Mouse (Mus musculus) mouse embryonic stem cell (cell line): ENCODE measurements at regions not wholly inside any gene's neighbourhood (a gene's known extent, or its start where the extent isn't known, plus 50 kb on each side); places are given as distances from the start of the nearest gene placed in this dataset.

ENCODE experiments used
- in situ Hi-C, 2 experiments: fragments of 300-500 bp; cut with MboI; formaldehyde crosslinking; loops; 1 replicate in 1 of 2; 3 replicates in 1 of 2; pipeline ENCODE4 v1.14.3; 2019 to 2020; ENCODE audit warnings: low sequenced_read_pairs in 2 of 2, low pct_unique_long_range_greater_than_20kb in 1 of 2, mixed read lengths in 1 of 2; ENCODE audit not compliant: unreplicated experiment in 1 of 2

GRCm38 (mm10) chr17:63758817-63759404 is 104.0 kb upstream of the Fer start:
- in situ Hi-C loops, result no loop called here

- in situ Hi-C loops, result no loop called here
Measured at GRCm38 (mm10) chr17:63761058-63761457, 101.8 kb upstream of the Fer start.

- in situ Hi-C loops, result no loop called here
Measured at GRCm38 (mm10) chr17:63771111-63771510, 91.8 kb upstream of the Fer start.

DNA sequence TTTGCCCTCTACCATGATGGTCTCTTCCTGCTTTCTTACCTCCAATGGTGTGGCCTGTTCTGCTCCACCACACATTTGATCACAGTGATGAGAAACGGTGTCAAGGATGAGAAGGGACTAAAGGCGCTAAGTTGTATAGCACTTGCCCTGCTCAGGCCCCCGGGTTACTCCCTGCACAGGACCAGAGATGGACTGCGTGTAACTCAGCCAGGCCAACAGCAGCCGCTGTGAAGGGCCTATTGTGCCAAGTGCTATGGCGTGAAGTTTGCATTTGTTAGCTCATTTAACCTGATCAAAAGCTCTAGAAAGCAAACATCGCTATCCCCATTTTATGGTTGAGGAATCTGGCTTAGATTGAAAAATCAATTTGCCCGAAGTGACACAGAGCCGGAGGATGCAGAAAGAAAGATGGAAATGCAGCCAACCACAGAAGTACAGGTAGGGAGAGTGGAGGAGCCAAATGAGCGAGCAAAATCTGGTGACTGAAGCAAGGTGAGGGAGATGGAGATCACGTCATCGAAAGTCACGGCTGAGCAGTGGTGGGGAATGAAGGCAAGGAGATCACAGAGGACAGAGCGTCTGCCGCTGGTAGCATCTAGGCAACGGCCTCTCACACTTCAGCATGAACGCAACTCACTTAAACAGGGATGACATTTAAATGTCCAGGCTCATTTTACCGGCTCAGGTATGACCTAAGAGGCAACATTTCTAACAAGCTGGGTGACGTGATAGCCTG is 78.3 kb upstream of the Fer start:
- in situ Hi-C loops, result loop anchor here in 1 of 2 experiments (25.0 kb wide), 1 partner anchor 222 kb away; no protein-coding TSS in a partner anchor

DNA sequence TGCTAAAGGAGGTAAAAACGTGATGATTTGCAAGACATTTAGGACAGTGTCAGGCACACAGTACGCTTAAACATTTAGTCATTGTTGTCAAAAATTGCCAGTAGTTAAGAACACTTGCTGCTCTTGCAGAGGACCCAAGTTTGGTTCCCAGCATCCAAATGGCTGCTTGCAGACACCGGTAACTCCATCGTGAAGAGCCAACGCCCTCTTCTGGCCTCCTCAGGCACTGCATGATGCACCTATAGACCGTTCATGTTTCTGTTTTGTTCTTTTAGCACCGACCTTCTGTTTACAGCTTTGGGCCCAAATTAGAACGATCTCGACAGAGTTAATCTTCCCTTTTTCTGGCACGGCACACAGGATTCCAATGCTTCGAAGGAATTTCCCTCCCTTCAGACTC is 76.4 kb upstream of the Fer start:
- in situ Hi-C loops, result loop anchor here in 1 of 2 experiments (25.0 kb wide), 1 partner anchor 224 kb away; no protein-coding TSS in a partner anchor

DNA sequence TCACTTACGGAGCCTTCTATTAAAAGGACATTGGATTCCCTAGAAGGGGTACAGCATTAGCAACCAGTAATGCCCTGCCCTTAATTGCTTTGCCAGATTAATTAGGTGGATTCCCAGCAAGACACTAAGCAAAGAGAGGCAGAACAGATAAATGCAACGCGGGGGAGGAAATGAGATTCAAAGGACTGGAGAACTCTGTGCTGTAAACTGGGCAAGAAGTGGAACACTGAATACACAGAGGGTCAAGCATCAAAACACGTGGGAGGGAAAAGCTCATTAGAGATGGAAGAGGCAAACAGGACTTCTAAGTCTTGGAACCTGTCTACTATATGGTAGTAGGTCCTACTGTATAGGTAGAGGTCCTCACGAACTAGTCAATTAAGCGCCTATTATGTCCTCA is 68.5 kb upstream of the Fer start:
- in situ Hi-C loops, result loop anchor here in 1 of 2 experiments (25.0 kb wide), 1 partner anchor 232 kb away; no protein-coding TSS in a partner anchor

- in situ Hi-C loops, result loop anchor here in 1 of 2 experiments (25.0 kb wide), 1 partner anchor 236 kb away; no protein-coding TSS in a partner anchor
Measured at GRCm38 (mm10) chr17:63798381-63798780, 64.5 kb upstream of the Fer start.

GRCm38 (mm10) chr17:63798961-63799531 is 63.8 kb upstream of the Fer start:
- in situ Hi-C loops, result loop anchor here in 1 of 2 experiments (25.0 kb wide), 1 partner anchor 237 kb away; no protein-coding TSS in a partner anchor

- in situ Hi-C loops, result no loop called here
Measured at GRCm38 (mm10) chr17:63801411-63801810, 61.5 kb upstream of the Fer start.

- in situ Hi-C loops, result no loop called here
Measured at GRCm38 (mm10) chr17:63802846-63803245, 60.0 kb upstream of the Fer start.

DNA sequence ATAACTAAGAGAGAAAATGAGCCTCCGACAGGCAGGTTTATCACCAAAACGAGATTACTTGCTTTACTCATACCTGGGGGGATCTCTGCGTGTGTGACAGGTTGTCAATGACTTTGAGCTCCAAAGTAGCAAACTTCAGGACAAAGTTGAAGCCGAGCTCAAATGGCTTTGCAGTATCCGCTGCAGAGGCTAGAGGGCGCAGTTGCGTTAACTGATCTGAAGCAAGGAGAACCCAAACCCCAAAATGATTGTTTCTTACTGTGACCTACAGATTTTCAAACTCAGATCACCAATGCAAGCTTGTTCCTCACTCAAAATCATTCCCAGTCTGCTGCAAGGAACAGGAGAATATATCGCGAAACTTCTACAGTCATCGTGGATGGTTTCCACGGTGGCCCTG is 59.3 kb upstream of the Fer start:
- in situ Hi-C loops, result no loop called here

- in situ Hi-C loops, result no loop called here
Measured at GRCm38 (mm10) chr17:63804416-63804815, 58.4 kb upstream of the Fer start.

DNA sequence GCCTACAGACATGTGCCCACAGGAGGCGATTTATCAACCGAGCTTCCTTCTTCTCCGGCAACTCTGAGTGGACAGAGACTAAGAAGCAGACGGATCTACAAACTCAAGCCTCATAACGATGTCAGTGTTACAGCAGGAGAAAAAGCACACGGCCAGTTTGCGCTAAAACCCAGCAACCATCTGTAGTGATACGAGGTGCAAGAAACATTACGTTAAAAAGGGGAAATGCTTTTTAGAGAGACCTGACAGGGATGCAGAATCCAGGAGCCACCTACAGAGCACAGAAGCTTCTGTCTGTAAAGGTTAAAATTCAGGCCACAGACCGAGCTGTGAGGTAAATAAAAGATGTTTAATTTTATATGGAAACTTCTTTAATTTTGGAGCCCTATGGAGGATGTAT is 56.5 kb upstream of the Fer start:
- in situ Hi-C loops, result no loop called here

DNA sequence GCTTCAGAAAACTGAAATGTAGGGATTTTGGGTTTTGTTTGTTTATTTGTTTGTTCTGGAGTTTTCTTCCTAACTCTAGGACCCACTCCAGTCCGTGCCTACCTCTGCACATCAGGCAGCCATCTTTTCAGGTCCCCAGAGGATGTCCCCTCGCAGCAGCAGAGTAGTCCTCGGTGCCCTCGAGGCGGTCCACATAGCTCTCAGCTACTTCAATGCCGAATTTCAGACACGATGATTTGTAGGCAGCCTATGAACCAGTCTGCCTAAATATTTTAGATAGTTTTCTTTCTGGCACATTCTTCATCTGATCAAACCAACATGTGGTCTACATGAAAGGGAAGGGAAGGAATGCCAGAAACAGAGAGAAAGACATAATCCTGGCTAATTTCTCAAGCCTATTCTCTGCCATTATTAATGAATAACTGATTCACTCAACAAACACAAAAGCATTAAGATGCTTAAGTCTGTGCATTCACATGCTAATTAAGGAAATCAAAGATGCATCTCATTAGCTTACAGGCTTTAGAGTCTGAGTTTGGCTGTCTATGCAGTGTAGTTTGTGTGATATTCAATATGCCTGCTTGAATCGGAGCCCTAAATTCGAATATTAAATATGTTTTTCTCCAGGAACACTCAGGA is 55.2 kb upstream of the Fer start:
- in situ Hi-C loops, result no loop called here

DNA sequence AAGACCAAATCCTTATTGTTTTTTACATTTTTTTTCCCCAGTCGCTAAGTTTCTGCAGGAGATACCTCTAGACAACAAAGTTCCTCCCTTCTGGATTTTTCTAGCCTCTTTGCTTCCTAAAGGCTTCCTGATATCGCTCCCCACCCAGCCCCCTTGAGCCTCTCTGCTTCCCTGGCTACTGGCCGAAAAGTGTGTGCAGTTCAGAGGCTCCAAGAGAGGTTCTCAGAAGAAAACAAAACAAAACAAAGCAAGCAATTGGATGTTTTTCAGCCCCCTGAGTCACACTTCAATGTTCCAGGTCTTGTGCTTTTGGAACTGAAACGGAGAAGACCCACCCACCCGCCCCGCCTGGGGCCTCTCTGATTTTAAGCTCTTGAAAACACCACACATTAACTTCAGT is 54.1 kb upstream of the Fer start:
- in situ Hi-C loops, result no loop called here

DNA sequence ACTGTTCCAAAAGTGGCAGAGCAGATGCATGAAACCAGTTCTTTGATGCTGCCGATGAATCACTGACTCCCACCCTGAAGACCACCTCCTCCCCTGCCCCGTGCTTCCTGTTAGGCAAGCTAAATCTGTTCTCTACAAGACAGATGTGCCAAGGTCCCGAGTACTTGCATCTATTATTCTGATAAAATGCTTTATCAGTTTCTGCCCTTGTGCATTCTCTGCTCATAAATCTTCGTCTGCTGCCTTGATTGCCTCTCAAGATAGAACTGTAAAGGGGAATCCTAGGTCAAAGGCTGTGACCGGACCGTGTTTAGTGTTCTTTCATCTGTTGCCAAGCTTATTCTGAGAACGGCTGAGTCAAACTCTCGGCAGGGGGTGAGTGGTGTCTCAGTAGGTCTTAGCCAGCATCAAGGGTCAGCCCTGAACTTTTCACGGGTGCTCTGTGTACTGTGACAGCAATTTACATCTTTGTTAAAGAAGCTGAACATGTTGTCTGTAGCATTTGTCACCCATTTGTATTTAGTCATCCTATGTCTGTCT is 51.5 kb upstream of the Fer start:
- in situ Hi-C loops, result no loop called here

DNA sequence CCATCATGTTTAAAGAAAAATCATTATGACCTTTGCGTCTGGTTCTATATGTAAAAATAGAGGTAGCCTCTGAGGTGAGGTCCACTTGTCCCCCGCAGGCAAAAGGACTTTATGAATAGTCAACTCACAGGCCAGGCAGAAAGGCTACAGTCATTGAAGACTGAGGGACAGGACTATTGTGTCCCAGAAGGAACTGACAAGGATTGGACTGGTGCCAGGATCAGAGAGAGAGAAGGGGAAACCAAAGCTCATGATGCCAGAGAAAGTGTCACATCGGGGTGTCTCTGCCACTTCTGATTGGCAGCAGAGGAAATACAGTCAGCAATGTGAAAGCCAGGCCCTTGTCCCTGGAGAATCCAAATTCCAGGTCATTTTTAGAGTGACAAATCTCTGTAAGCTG is 50.3 kb upstream of the Fer start:
- in situ Hi-C loops, result no loop called here
